Mouse (Mus musculus) liver, embryonic 14.5 days (tissue): ENCODE measurements around the gene Slc46a2.

Source experiments
- CTCF ChIP-seq: IDR thresholded peaks from 2 replicates; pipeline ENCODE4 v1.5.1; 2016; ENCODE audit warnings: antibody characterized with exemption, low read depth, control low read depth
- EP300 ChIP-seq: IDR thresholded peaks from 2 replicates; pipeline ENCODE4 v1.6.1; 2016; ENCODE audit warnings: antibody characterized with exemption, low read depth

- TF ChIP-seq EP300, result no peak
- no peak for TF ChIP-seq CTCF
Measured at GRCm38 (mm10) chr4:59925082-59925481, 10.2 kb upstream of the Slc46a2 start.
